Mouse (Mus musculus) small intestine, adult 2 months (tissue): ENCODE results near the gene Stap2. TPM values are rescaled to one million over a fixed set of nuclear protein-coding genes. Genes with fewer than 3 reads are reported as not detected.
A peak's percentile ranks its signal among the peaks of the same experiment; 100 is the strongest.

Source experiments
- H3K27ac ChIP-seq: fragments of 200-500 bp; 2 replicates; pipeline ENCODE4 v1.5.1; 2012; ENCODE audit warnings: low read depth, low read length, control low read depth, inconsistent platforms; ENCODE audit not compliant: insufficient read depth
- H3K27me3 ChIP-seq: fragments of 200-500 bp; 2 replicates; pipeline ENCODE4 v1.6.1; 2012; ENCODE audit warnings: mild to moderate bottlenecking, moderate library complexity, low read length, inconsistent platforms; ENCODE audit not compliant: control insufficient read depth, insufficient read depth
- H3K36me3 ChIP-seq: fragments of 200-500 bp; 2 replicates; pipeline ENCODE4 v1.6.1; 2012; ENCODE audit warnings: mild to moderate bottlenecking, low read length, control low read depth, inconsistent platforms; ENCODE audit not compliant: control insufficient read depth, insufficient read depth
- H3K4me1 ChIP-seq: fragments of 200-500 bp; 2 replicates; pipeline ENCODE4 v1.6.1; 2012; ENCODE audit warnings: low read length, inconsistent platforms, mixed read lengths; ENCODE audit not compliant: control insufficient read depth, insufficient read depth, insufficient read length
- H3K4me3 ChIP-seq: fragments of 200-500 bp; 2 replicates; pipeline ENCODE4 v1.5.1; 2012; ENCODE audit warnings: low read depth, mild to moderate bottlenecking, control low read depth, inconsistent platforms, low read length, moderate library complexity
- CTCF ChIP-seq: fragments of 200-500 bp; IDR thresholded peaks from 2 replicates; pipeline ENCODE4 v1.5.1; 2012; ENCODE audit warnings: low read depth, mild to moderate bottlenecking, control low read depth, inconsistent platforms, low read length, moderate library complexity, mixed read lengths; ENCODE audit not compliant: insufficient replicate concordance, insufficient read length; ENCODE audit errors: extremely low read depth
- POLR2A ChIP-seq: fragments of 200-500 bp; IDR thresholded peaks from 2 replicates; pipeline ENCODE4 v1.6.1; 2012; ENCODE audit warnings: low read depth, mild to moderate bottlenecking, control low read depth, inconsistent platforms, low read length, moderate library complexity
- WGBS: fragments of 180-500 bp; shearing (Covaris S2); methylation state at CpG from one replicate; pipeline ENCODE4 v1.1.7; 2018; 5-methylcytosine and 5-hydroxymethylcytosine counted together
- polyA plus RNA-seq: library from polyadenylated mRNA; depleted of rRNA; stranded (reverse); fragments of >200 nt; gene quantifications from 2 replicates; pipeline ENCODE4 v1.2.3, GENCODE M21; 2012

Stap2 gene
- polyA plus RNA-seq, 1 experiment: 224 TPM

- 65% methylated on average over 20 of the region's 20 CpGs for WGBS
- Histone ChIP-seq H3K36me3 (peaks cover 58% of the 10 kb centered on the region), H3K4me1 (peaks cover 7% of the 10 kb centered on the region; the same call in 1 of the 2 replicates), H3K27ac (no peak overlapping the region), H3K4me3 (no peak overlapping the region), H3K27me3 (no peaks in the 10 kb centered on the region)
- TF ChIP-seq POLR2A: no peak
- peak; percentile 54; the same call in 1 of the 2 replicates for TF ChIP-seq CTCF
Measured at GRCm38 (mm10) chr17:56018347-56019131, 13.2 kb upstream of the Stap2 start.

DNA sequence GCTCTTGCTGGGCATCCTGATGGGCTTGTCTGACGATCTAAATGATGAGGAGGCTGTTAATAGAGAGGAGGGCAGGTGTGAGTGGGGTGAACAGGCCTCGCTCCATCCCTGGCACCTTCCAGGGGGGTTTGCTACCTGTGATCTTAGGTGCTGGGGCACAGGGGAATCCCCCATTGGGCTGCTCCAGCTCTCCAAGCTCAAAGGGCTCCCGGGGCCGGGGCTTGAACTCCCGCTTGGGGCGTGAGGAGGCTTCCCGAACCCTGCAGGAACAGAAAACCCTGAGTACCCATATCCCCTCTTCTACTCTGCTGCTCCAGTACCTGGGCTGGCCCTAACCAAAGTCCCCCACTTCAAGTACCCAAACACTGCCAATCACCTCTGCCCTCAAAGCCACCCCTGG, 12.5 kb upstream of the Stap2 start:
- no peaks in the 10 kb centered on the region for H3K27me3 ChIP-seq
- TF ChIP-seq CTCF (no peak), POLR2A (no peak)
- H3K27ac ChIP-seq: no peak overlapping the region
- peaks cover 63% of the 10 kb centered on the region for H3K36me3 ChIP-seq
- peaks cover 1% of the 10 kb centered on the region; the same call in 1 of the 2 replicates for H3K4me1 ChIP-seq
- H3K4me3 ChIP-seq: no peak overlapping the region
- 85% methylated on average over 7 of the region's 7 CpGs for WGBS

- H3K36me3 ChIP-seq: peaks cover 66% of the 10 kb centered on the region
Measured at GRCm38 (mm10) chr17:56016793-56017785, 11.7 kb upstream of the Stap2 start.

DNA sequence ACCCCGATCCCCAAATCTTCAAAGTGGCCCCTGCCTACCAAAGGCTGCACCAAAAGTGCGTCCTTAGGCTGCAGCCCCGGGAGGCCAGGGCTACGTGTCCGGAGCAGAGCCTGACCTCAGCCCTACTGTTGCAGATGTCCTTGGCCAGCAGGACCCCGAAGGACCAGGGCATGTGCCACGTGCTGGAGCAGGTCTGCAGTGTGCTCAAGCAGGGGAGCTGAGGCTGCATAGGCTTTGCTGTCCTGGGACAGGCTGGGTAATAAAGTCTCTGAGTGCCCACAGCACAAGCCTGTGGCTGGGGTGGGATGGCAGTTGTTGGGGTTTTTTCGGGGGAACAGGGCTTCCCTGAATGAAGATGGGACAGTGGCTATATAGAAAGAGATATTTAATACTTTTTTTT, 11.0 kb upstream of the Stap2 start:
- Histone ChIP-seq H3K4me1 (no peaks in the 10 kb centered on the region), H3K27me3 (no peaks in the 10 kb centered on the region), H3K36me3 (peaks cover 68% of the 10 kb centered on the region), H3K4me3 (no peak overlapping the region), H3K27ac (no peak overlapping the region)
- TF ChIP-seq CTCF (no peak), POLR2A (no peak)
- 88% methylated on average over 8 of the region's 8 CpGs for WGBS

More at GRCm38 (mm10) chr17:56016793-56017785, 11.7 kb upstream of the Stap2 start:
- Histone ChIP-seq H3K27ac (no peak overlapping the region), H3K4me3 (no peak overlapping the region), H3K27me3 (no peaks in the 10 kb centered on the region), H3K4me1 (no peaks in the 10 kb centered on the region; the same call in 1 of the 2 replicates)
- TF ChIP-seq POLR2A (no peak), CTCF (no peak)
- 85% methylated on average over 15 of the region's 15 CpGs for WGBS

- Histone ChIP-seq H3K27me3 (no peaks in the 10 kb centered on the region), H3K27ac (no peak overlapping the region), H3K36me3 (peaks cover 66% of the 10 kb centered on the region), H3K4me3 (no peak overlapping the region), H3K4me1 (peaks cover 3% of the 10 kb centered on the region; the same call in 1 of the 2 replicates)
- TF ChIP-seq CTCF (no peak), POLR2A (no peak)
- 89% methylated on average over 9 of the region's 9 CpGs for WGBS
Measured at GRCm38 (mm10) chr17:56015293-56015692, 9.9 kb upstream of the Stap2 start.

DNA sequence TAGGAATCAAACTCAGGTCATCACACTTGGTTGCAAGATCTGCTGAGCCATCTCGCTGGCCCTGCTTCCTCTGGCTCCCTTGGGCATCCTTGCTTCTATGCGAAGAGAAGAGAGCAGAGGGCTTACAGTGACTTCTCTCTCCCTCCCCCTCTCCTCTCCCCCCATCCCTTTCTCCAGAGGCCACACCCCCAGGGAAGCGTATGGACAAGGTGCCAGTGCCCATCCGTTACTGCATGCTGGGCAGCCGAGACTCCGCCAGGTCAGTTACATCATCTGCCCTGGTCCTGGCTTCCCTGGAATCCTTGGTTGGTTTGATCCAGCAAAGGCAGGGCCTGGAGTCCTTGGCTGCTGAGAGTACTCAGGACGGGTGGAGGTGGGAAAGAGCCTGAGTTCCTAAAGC, 6.1 kb upstream of the Stap2 start:
- 90% methylated on average over 7 of the region's 7 CpGs for WGBS
- peaks cover 32% of the 10 kb centered on the region for H3K36me3 ChIP-seq
- TF ChIP-seq POLR2A: no peak
- no peak for TF ChIP-seq CTCF
- no peaks in the 10 kb centered on the region for H3K27me3 ChIP-seq
- H3K4me3 ChIP-seq: no peak overlapping the region
- H3K27ac ChIP-seq: no peak overlapping the region
- H3K4me1 ChIP-seq: peaks cover 9% of the 10 kb centered on the region

DNA sequence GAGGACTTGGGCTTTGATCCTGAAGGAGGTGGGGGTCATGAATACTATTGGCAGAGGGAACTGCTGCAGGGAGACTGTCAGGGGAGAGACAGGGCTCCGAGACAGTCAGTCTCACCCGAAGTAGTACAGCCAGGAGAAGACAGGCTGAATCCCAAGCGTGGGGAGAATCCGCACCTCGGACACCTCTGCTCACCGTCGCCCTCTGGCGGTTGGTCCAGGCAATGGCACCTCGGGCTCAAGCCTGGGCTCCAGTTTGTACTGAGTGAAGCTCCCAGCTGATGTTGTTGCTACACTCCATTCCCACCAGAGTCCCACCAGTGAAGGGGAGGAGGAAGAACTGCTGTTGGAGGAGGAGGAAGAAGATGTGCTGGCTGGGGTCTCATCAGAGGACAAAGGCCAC, 5.3 kb upstream of the Stap2 start:
- Histone ChIP-seq H3K4me3 (peak overlapping the region; percentile 86), H3K27me3 (no peaks in the 10 kb centered on the region), H3K4me1 (peaks cover 9% of the 10 kb centered on the region), H3K27ac (no peak overlapping the region), H3K36me3 (peaks cover 25% of the 10 kb centered on the region)
- 4% methylated on average over 9 of the region's 9 CpGs for WGBS
- TF ChIP-seq CTCF (peak; percentile 100), POLR2A (no peak)
